Comparison of ENCODE assay signal across 12 mouse cellular contexts in the genomic region with DNA sequence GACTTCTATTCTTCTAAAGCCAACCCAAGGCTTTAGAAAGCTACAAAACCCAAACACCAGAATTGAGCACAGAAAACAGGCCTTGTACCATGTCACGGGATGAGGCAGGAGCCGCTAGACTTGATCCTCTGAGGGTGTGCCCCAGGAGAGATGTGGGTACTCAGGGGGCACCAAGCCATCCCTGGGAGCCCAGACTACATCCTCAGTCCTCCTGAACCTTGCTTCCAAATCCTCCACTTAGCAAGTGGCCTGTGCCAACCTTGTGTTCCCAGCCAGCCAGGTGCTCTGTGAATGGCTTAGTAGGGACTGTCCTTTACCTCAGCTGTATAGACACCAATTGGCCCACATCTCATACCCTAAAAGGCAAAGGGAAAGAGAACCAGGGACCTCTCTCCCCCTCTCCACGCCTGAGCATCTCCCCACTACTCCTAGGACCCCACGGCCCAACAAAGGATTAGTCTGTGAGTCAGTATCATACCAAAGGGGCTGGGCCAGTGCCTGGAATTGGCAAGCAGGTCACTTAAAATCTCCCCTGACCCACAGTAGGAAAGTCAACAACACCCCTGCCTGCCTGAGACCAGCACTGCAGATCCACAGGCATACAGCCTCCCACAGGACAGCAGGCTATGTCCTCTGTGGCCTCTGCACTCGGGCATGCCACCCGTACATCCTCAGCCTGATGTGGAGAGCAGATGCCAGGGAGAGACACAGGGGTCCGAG. TPM values are rescaled to one million over a fixed set of nuclear protein-coding genes. Genes with fewer than 3 reads are reported as not detected.
"Had no signal": no experiment of that assay in that cellular context is flagged by ENCODE, and none has a peak within 500 bp of the region (broad histone marks: within the 10 kb centered on the region; RNA-seq: fewer than 3 reads in every experiment).

No protein-coding gene starts in this region.

- H3K9ac ChIP-seq: limb, embryonic 13.5 days; liver, embryonic 15.5 days; stomach, embryonic 15.5 days had no signal

- H3K27ac ChIP-seq: limb, embryonic 13.5 days; liver, embryonic 15.5 days; stomach, embryonic 15.5 days had no signal

- DNase-seq: kidney, adult 18-20 months; kidney, postnatal 14 days; left cerebral cortex, postnatal 4 days; lung, adult 2 months; lung, postnatal 36 days; thymus, adult 2 months; thymus, postnatal 25 days had no signal

- H3K36me3 ChIP-seq: limb, embryonic 13.5 days; liver, embryonic 15.5 days; stomach, embryonic 15.5 days had no signal

- ATAC-seq: lung, postnatal 0 days had no signal

- H3K4me3 ChIP-seq: limb, embryonic 13.5 days; liver, embryonic 15.5 days; stomach, embryonic 15.5 days had no signal

- H3K4me2 ChIP-seq: limb, embryonic 13.5 days; liver, embryonic 15.5 days; stomach, embryonic 15.5 days had no signal

- H3K9me3 ChIP-seq: limb, embryonic 13.5 days; liver, embryonic 15.5 days; stomach, embryonic 15.5 days had no signal

RNA-seq across cellular contexts. Expression of gene Grm4, which starts 14.2 kb away (rescaled TPM):
- polyA plus RNA-seq: liver, adult 2 months; lung, postnatal 0 days had no signal
